Mouse (Mus musculus) hindbrain, embryonic 15.5 days (tissue): Measurements from ENCODE around the gene Pias1. TPM values are rescaled to one million over a fixed set of nuclear protein-coding genes. Genes with fewer than 3 reads are reported as not detected.

ENCODE experiments used
- polyA plus RNA-seq: library from polyadenylated mRNA; unstranded; fragments of >200 nt; fragmentation: Nextera tagmentation; extraction: Ambion mirVana; gene quantifications from 2 replicates; pipeline ENCODE4 v1.2.1, GENCODE M21; 2015

Pias1 gene
- polyA plus RNA-seq, 1 experiment from 2014 or later: 56.4 TPM

Other genes with a start within 250 kb of the Pias1 start
- 53.0 and 53.5 TPM in 2 replicates for gene Fem1b, start 176.0 kb downstream of the Pias1 start, polyA plus RNA-seq
- 6.2 and 7.0 TPM in 2 replicates for gene Cln6, start 149.1 kb downstream of the Pias1 start, polyA plus RNA-seq
- gene Calml4, start 129.8 kb downstream of the Pias1 start, polyA plus RNA-seq: 15.4 and 19.5 TPM in 2 replicates
- 15.0 and 20.5 TPM in 2 replicates for gene Skor1, start 161.0 kb upstream of the Pias1 start, polyA plus RNA-seq